28 mouse cellular contexts compared by ENCODE assay signal in the genomic region with DNA sequence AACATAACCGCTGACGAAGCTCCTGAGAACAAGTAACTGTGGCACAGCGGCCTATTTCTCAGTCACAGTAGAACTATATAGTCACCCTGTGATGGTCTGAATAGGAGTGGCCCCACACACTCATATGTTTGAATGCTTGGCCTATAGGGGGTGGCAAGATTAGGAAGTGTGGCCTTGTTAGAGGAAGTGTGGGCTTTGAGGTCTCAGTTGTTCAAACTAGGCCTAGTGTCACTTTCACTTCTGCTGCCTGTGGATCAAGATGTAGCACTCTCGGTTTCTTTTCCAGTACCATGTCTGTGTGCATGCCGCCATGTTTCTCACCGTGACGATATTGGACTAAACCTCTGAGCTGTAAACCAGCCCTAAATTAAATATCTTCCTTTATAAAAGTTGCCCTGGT. TPM values are rescaled to one million over a fixed set of nuclear protein-coding genes. Genes with fewer than 3 reads are reported as not detected.
DNase-seq lines count a peak whose midpoint lies in the region; ATAC-seq and TF ChIP-seq lines count a peak whose summit lies in the region.
"Had no signal": no experiment of that assay in that cellular context is flagged by ENCODE, and none has a peak within 500 bp of the region (broad histone marks: within the 10 kb centered on the region; RNA-seq: fewer than 3 reads in every experiment).

No protein-coding gene starts in this region.

- no peak overlapping the region for H3K4me3 ChIP-seq in liver, postnatal 0 days (ENCODE audit: low read depth, low read length)
- H3K4me3 ChIP-seq: hindbrain, embryonic 12.5 days; limb, embryonic 13.5 days; megakaryocyte, embryonic 14.5 days; neural tube, embryonic 15.5 days; stomach, embryonic 15.5 days had no signal

- H3K4me2 ChIP-seq in liver, postnatal 0 days (ENCODE audit: low read depth, low read length): no peak overlapping the region
- H3K4me2 ChIP-seq: heart, embryonic 11.5 days; hindbrain, embryonic 12.5 days; limb, embryonic 13.5 days; neural tube, embryonic 15.5 days; stomach, embryonic 15.5 days had no signal

- TF ChIP-seq EP300 in liver, postnatal 0 days (IDR thresholded peaks at IDR 0.05; ENCODE audit: low read depth): no peak

- ATAC-seq in liver, postnatal 0 days: no peak
- no peak for ATAC-seq in erythroid progenitor cell, adult 5-6 weeks (replicated peaks; ENCODE audit: low FRiP score, poor library complexity, severe bottlenecking)
- ATAC-seq: Patski had no signal

- H3K9me3 ChIP-seq in liver, postnatal 0 days (ENCODE audit: low read length): no peaks in the 10 kb centered on the region
- H3K9me3 ChIP-seq: hindbrain, embryonic 12.5 days; limb, embryonic 13.5 days; megakaryocyte, embryonic 14.5 days; neural tube, embryonic 15.5 days; stomach, embryonic 15.5 days had no signal

- no peak overlapping the region for H3K9ac ChIP-seq in liver, postnatal 0 days (replicated peaks)
- H3K9ac ChIP-seq: hindbrain, embryonic 12.5 days; limb, embryonic 13.5 days; neural tube, embryonic 15.5 days; stomach, embryonic 15.5 days had no signal

- no peaks in the 10 kb centered on the region for H3K27me3 ChIP-seq in liver, postnatal 0 days (ENCODE audit: insufficient read depth, low read length)
- H3K27me3 ChIP-seq: hindbrain, embryonic 12.5 days; limb, embryonic 13.5 days; megakaryocyte, embryonic 14.5 days; neural tube, embryonic 15.5 days; Patski; stomach, embryonic 15.5 days had no signal

- intact Hi-C loops in left cerebral cortex, postnatal 36 days (cut with DNase I): no loop called here

- TF ChIP-seq CTCF in liver, postnatal 0 days (IDR thresholded peaks at IDR 0.05; ENCODE audit: low read depth): 0 out of 2 replicates have a peak, but pooled peaks have one; percentile 12

- WGBS in liver, postnatal 0 days (ENCODE audit: insufficient replicate concordance): 84% methylated on average over 7 of the region's 7 CpGs

- DNase-seq in liver, postnatal 0 days: no peak
- DNase-seq in liver (no peak), A20 (ENCODE audit: low read depth, low spot score) (peak; percentile 74)
- peak; percentile 13 for DNase-seq in c-Kit-positive CD71-negative TER-119-negative erythroid progenitor cells, embryonic 14.5 days (ENCODE audit: low read depth)
- DNase-seq in monocyte, adult 2 months (ENCODE audit: low read depth in 1 of 2, low spot score in 2 of 2): peak; percentile 25 to 27
- DNase-seq in urinary bladder, postnatal 10 days (ENCODE audit: low spot score): no peak
- DNase-seq in left cerebral cortex, postnatal 36 days (ENCODE audit: low spot score in 2 of 2): no peak
- DNase-seq: adrenal gland, postnatal 10 days; cerebellum, adult 11 months; cerebellum, postnatal 25 days; heart, postnatal 10 days; midbrain, embryonic 14.5 days; retina, postnatal 1 day; thymus, adult 18-20 months had no signal

- no peaks in the 10 kb centered on the region for H3K4me1 ChIP-seq in liver, postnatal 0 days (ENCODE audit: insufficient read depth)
- H3K4me1 ChIP-seq: hindbrain, embryonic 12.5 days; limb, embryonic 13.5 days; neural tube, embryonic 15.5 days; stomach, embryonic 15.5 days had no signal

- no peak overlapping the region for H3K27ac ChIP-seq in liver, postnatal 0 days (ENCODE audit: low read depth)
- H3K27ac ChIP-seq: hindbrain, embryonic 12.5 days; limb, embryonic 13.5 days; neural tube, embryonic 15.5 days; stomach, embryonic 15.5 days had no signal

- peaks cover 3% of the 10 kb centered on the region for H3K36me3 ChIP-seq in liver, postnatal 0 days (replicated peaks; ENCODE audit: insufficient read depth, low read length)

RNA-seq across cellular contexts. Expression of a gene that starts 40.6 kb away (rescaled TPM):
- 6.3 and 6.6 TPM in 2 replicates for polyA plus RNA-seq in liver, postnatal 0 days (2015; fragmentation: Nextera tagmentation; extraction: Ambion mirVana)
- total RNA-seq in erythroid progenitor cell, adult 5-6 weeks (2015; ENCODE audit: low replicate concordance): 12.6 and 18.0 TPM in 2 replicates
- 7.0 and 10.0 TPM in 2 replicates for total RNA-seq in erythroid progenitor cell, adult 5-6 weeks (2017; ENCODE audit: low replicate concordance)
- 10 to 100 TPM; 68.4 to 77.7 TPM for total RNA-seq in left cerebral cortex, postnatal 36 days (2021)

RNA-seq across cellular contexts. Expression of a gene that starts 59.4 kb away (rescaled TPM):
- not detected in 2 replicates for polyA plus RNA-seq in liver, postnatal 0 days (2015; fragmentation: Nextera tagmentation; extraction: Ambion mirVana)
- not detected in 2 replicates for total RNA-seq in erythroid progenitor cell, adult 5-6 weeks (2015; ENCODE audit: low replicate concordance)
- total RNA-seq in erythroid progenitor cell, adult 5-6 weeks (2017; ENCODE audit: low replicate concordance): not detected in 2 replicates
- total RNA-seq in left cerebral cortex, postnatal 36 days (2021): under 1 TPM in 1 of 2 experiments, not detected in 1; 0.50 TPM
- total RNA-seq: gastrocnemius, adult 18-20 months; layer of hippocampus, postnatal 25 days had no signal
- polyA plus RNA-seq: forebrain, embryonic 11.5 days; large intestine, adult 2 months; liver, embryonic 16.5 days; midbrain, embryonic 14.5 days; Patski; urinary bladder, adult 2 months had no signal

Comparison
In these comparisons a context has a peak if more than half of its experiments do, and no peak if none do; other contexts are left out.
1. DNase-seq: peak in A20 (single experiment), c-Kit-positive CD71-negative TER-119-negative erythroid progenitor cells, embryonic 14.5 days (single experiment) and monocyte, adult 2 months (2 of 2); none in liver, postnatal 0 days (single experiment), liver (single experiment), urinary bladder, postnatal 10 days (single experiment) and left cerebral cortex, postnatal 36 days (0 of 2).